Mouse (Mus musculus): ENCODE measurements around the gene Wasf2. TPM values are rescaled to one million over a fixed set of nuclear protein-coding genes. Genes with fewer than 3 reads are reported as not detected.

Gene Wasf2
- polyA plus RNA-seq, 1 experiment from 2014 or later, result 64.6 TPM

GRCm38 (mm10) chr4:133155726-133156125 lies 25.4 kb downstream of the Wasf2 start:
- no peak overlapping the region for H3K9ac ChIP-seq (ENCODE audit: low read depth, low read length)
- no peak for TF ChIP-seq CTCF (IDR thresholded peaks at IDR 0.05; ENCODE audit: low read depth)
- H3K36me3 ChIP-seq (ENCODE audit: control insufficient read depth, insufficient read depth), result no peaks in the 10 kb centered on the region
- WGBS, result 79% methylated on average over 6 of the region's 6 CpGs
- H3K9me3 ChIP-seq (ENCODE audit: control insufficient read depth), result no peaks in the 10 kb centered on the region
- ATAC-seq, result no peak
- H3K4me1 ChIP-seq (replicated peaks; ENCODE audit: control insufficient read depth, insufficient read depth, low read length), result no peaks in the 10 kb centered on the region
- H3K27ac ChIP-seq (ENCODE audit: low read depth, low read length), result no peak overlapping the region
- H3K27me3 ChIP-seq (replicated peaks; ENCODE audit: control insufficient read depth, insufficient read depth, low read length), result no peaks in the 10 kb centered on the region
- no peak overlapping the region for H3K4me3 ChIP-seq (ENCODE audit: low read depth, low read length)
- H3K4me2 ChIP-seq (replicated peaks; ENCODE audit: low read depth), result no peak overlapping the region

GRCm38 (mm10) chr4:133156422-133156821 lies 26.1 kb downstream of the Wasf2 start:
- Histone ChIP-seq H3K4me2 (replicated peaks; ENCODE audit: low read depth) (no peak overlapping the region), H3K9me3 (ENCODE audit: control insufficient read depth) (no peaks in the 10 kb centered on the region), H3K4me1 (replicated peaks; ENCODE audit: control insufficient read depth, insufficient read depth, low read length) (no peaks in the 10 kb centered on the region), H3K4me3 (ENCODE audit: low read depth, low read length) (no peak overlapping the region), H3K27me3 (replicated peaks; ENCODE audit: control insufficient read depth, insufficient read depth, low read length) (no peaks in the 10 kb centered on the region), H3K9ac (ENCODE audit: low read depth, low read length) (no peak overlapping the region), H3K27ac (ENCODE audit: low read depth, low read length) (no peak overlapping the region), H3K36me3 (ENCODE audit: control insufficient read depth, insufficient read depth) (no peaks in the 10 kb centered on the region)
- TF ChIP-seq CTCF (IDR thresholded peaks at IDR 0.05; ENCODE audit: low read depth), result no peak
- WGBS, result 69% methylated on average over 4 of the region's 4 CpGs
- ATAC-seq, result no peak

DNA sequence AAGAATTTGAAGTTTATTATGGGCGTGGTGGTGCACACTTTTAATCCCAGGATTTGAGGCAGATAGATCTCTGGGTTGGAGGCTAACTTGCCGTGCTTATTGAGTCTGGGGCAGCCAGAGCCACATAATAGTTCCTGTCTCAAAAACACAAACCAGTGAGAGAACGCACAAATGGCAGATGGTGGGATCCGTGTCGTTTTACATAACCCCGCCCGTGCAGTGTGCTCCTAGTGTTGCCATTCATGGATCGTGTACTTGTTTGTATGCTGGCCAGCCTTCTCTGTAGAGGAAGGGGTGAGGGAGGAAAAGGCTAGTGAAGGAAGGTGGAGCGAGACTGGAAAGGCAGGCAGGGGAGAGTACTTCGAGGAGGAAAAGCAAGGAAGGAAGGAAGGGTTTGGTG lies 26.5 kb downstream of the Wasf2 start:
- H3K4me2 ChIP-seq (replicated peaks; ENCODE audit: low read depth), result no peak overlapping the region
- 65% methylated on average over 10 of the region's 10 CpGs for WGBS
- no peaks in the 10 kb centered on the region for H3K36me3 ChIP-seq (ENCODE audit: control insufficient read depth, insufficient read depth)
- no peak for ATAC-seq
- H3K27ac ChIP-seq (ENCODE audit: low read depth, low read length), result no peak overlapping the region
- no peak for TF ChIP-seq CTCF (IDR thresholded peaks at IDR 0.05; ENCODE audit: low read depth)
- H3K9ac ChIP-seq (ENCODE audit: low read depth, low read length), result no peak overlapping the region
- no peaks in the 10 kb centered on the region for H3K4me1 ChIP-seq (replicated peaks; ENCODE audit: control insufficient read depth, insufficient read depth, low read length)
- H3K27me3 ChIP-seq (replicated peaks; ENCODE audit: control insufficient read depth, insufficient read depth, low read length), result no peaks in the 10 kb centered on the region
- no peak overlapping the region for H3K4me3 ChIP-seq (ENCODE audit: low read depth, low read length)
- H3K9me3 ChIP-seq (ENCODE audit: control insufficient read depth), result no peaks in the 10 kb centered on the region

DNA sequence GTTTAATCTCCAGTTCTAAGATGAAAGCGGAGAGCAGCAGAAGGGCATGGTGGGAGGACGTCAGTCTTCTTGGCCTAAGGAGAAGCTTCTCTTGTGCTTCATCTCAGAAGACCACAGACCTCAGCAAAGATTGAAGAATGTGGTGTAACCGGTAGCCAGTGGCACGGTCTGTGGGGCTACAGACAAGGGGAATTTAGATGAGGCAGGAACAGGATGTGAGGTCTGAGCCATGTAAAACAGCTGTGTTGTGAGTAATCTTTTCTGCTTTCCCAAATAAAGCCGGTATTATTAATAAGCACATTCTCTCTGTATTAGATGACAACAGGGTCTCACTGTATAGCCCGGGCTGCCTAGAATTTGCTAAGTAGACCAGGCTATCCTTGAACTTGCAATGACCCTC lies 28.8 kb downstream of the Wasf2 start:
- no peak for ATAC-seq

DNA sequence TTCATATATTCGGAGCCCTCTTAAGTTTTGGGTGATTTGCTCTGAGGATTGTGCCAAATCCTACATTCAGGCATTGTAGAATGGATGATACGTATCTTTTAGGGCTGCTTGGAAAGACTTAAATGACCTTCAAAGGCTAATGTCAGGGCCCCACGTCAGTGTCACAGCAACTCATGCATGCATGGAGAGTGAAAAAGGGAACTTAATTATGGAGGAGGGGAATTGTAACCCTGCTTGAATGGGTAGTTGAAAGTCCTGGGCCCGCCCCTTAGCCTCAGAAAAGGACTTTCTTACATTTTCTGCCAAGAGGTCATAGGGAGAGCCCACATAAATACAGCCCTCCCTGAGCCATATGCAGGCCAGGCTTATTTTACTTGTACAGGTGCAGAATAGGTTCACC lies 29.3 kb downstream of the Wasf2 start:
- ATAC-seq, result no peak
- Histone ChIP-seq H3K4me3 (ENCODE audit: low read depth, low read length) (no peak overlapping the region), H3K9me3 (ENCODE audit: control insufficient read depth) (no peaks in the 10 kb centered on the region), H3K27me3 (replicated peaks; ENCODE audit: control insufficient read depth, insufficient read depth, low read length) (no peaks in the 10 kb centered on the region), H3K4me1 (replicated peaks; ENCODE audit: control insufficient read depth, insufficient read depth, low read length) (no peaks in the 10 kb centered on the region), H3K9ac (ENCODE audit: low read depth, low read length) (no peak overlapping the region), H3K4me2 (replicated peaks; ENCODE audit: low read depth) (no peak overlapping the region), H3K36me3 (ENCODE audit: control insufficient read depth, insufficient read depth) (no peaks in the 10 kb centered on the region), H3K27ac (ENCODE audit: low read depth, low read length) (no peak overlapping the region)
- 78% methylated on average over 4 of the region's 4 CpGs for WGBS
- no peak for TF ChIP-seq CTCF (IDR thresholded peaks at IDR 0.05; ENCODE audit: low read depth)

More for the DNA sequence above, 28.8 kb downstream of the Wasf2 start:
- Histone ChIP-seq H3K4me3 (ENCODE audit: low read depth, low read length) (no peak overlapping the region), H3K27ac (ENCODE audit: low read depth, low read length) (no peak overlapping the region), H3K27me3 (replicated peaks; ENCODE audit: control insufficient read depth, insufficient read depth, low read length) (no peaks in the 10 kb centered on the region), H3K9ac (ENCODE audit: low read depth, low read length) (no peak overlapping the region), H3K9me3 (ENCODE audit: control insufficient read depth) (no peaks in the 10 kb centered on the region), H3K4me2 (replicated peaks; ENCODE audit: low read depth) (no peak overlapping the region), H3K4me1 (replicated peaks; ENCODE audit: control insufficient read depth, insufficient read depth, low read length) (no peaks in the 10 kb centered on the region), H3K36me3 (ENCODE audit: control insufficient read depth, insufficient read depth) (no peaks in the 10 kb centered on the region)
- 64% methylated on average over 6 of the region's 6 CpGs for WGBS
- TF ChIP-seq CTCF (IDR thresholded peaks at IDR 0.05; ENCODE audit: low read depth), result no peak

GRCm38 (mm10) chr4:133160211-133160610 lies 29.9 kb downstream of the Wasf2 start:
- no peak for ATAC-seq
- no peaks in the 10 kb centered on the region for H3K4me1 ChIP-seq (replicated peaks; ENCODE audit: control insufficient read depth, insufficient read depth, low read length)
- H3K27me3 ChIP-seq (replicated peaks; ENCODE audit: control insufficient read depth, insufficient read depth, low read length), result no peaks in the 10 kb centered on the region
- H3K9ac ChIP-seq (ENCODE audit: low read depth, low read length), result no peak overlapping the region
- H3K27ac ChIP-seq (ENCODE audit: low read depth, low read length), result no peak overlapping the region
- H3K4me3 ChIP-seq (ENCODE audit: low read depth, low read length), result no peak overlapping the region
- H3K4me2 ChIP-seq (replicated peaks; ENCODE audit: low read depth), result no peak overlapping the region
- H3K36me3 ChIP-seq (ENCODE audit: control insufficient read depth, insufficient read depth), result 0 out of 2 replicates have a peak, but pooled peaks cover 4% of the 10 kb centered on the region
- no peak for TF ChIP-seq CTCF (IDR thresholded peaks at IDR 0.05; ENCODE audit: low read depth)
- no peaks in the 10 kb centered on the region for H3K9me3 ChIP-seq (ENCODE audit: control insufficient read depth)
- 83% methylated on average over 8 of the region's 8 CpGs for WGBS

- Histone ChIP-seq H3K4me2 (replicated peaks; ENCODE audit: low read depth) (no peak overlapping the region), H3K27me3 (replicated peaks; ENCODE audit: control insufficient read depth, insufficient read depth, low read length) (no peaks in the 10 kb centered on the region), H3K4me3 (ENCODE audit: low read depth, low read length) (no peak overlapping the region), H3K36me3 (ENCODE audit: control insufficient read depth, insufficient read depth) (0 out of 2 replicates have a peak, but pooled peaks cover 5% of the 10 kb centered on the region), H3K4me1 (replicated peaks; ENCODE audit: control insufficient read depth, insufficient read depth, low read length) (no peaks in the 10 kb centered on the region), H3K9me3 (ENCODE audit: control insufficient read depth) (no peaks in the 10 kb centered on the region), H3K9ac (ENCODE audit: low read depth, low read length) (no peak overlapping the region), H3K27ac (ENCODE audit: low read depth, low read length) (no peak overlapping the region)
- TF ChIP-seq CTCF (IDR thresholded peaks at IDR 0.05; ENCODE audit: low read depth), result no peak
- 62% methylated on average over 4 of the region's 4 CpGs for WGBS
- ATAC-seq, result no peak
Observed at GRCm38 (mm10) chr4:133160821-133161220, 30.5 kb downstream of the Wasf2 start.
